ENCODE assay signal across 8 mouse cellular contexts in genomic region chr4:149955631-149956030, GRCm38 (mm10). TPM values are rescaled to one million over a fixed set of nuclear protein-coding genes. Genes with fewer than 3 reads are reported as not detected.
DNase-seq lines count a peak whose midpoint lies in the region; ATAC-seq and TF ChIP-seq lines count a peak whose summit lies in the region.

No protein-coding gene starts in this region.

- peak; percentile 3; the same call in 1 of the 2 replicates for ATAC-seq in lung, embryonic 14.5 days (ENCODE audit: insufficient read depth)
- ATAC-seq in intestine, embryonic 16.5 days = peak; percentile 10
- no peak for ATAC-seq in neural tube, embryonic 12.5 days (ENCODE audit: low FRiP score, low read depth)
- ATAC-seq in frontal cortex, adult (ENCODE audit: low TSS enrichment) = no peak

- peaks cover 24% of the 10 kb centered on the region for H3K27me3 ChIP-seq in lung, embryonic 14.5 days (ENCODE audit: insufficient read depth, low read length)
- peaks cover 75% of the 10 kb centered on the region for H3K27me3 ChIP-seq in forebrain, embryonic 10.5 days (ENCODE audit: poor library complexity, severe bottlenecking)
- H3K27me3 ChIP-seq in intestine, embryonic 16.5 days (replicated peaks; ENCODE audit: control insufficient read depth, insufficient read depth, low read length) = no peaks in the 10 kb centered on the region; the same call in 1 of the 2 replicates
- H3K27me3 ChIP-seq in neural tube, embryonic 12.5 days (replicated peaks) = peaks cover 15% of the 10 kb centered on the region

- H3K36me3 ChIP-seq in lung, embryonic 14.5 days (ENCODE audit: insufficient read depth) = no peaks in the 10 kb centered on the region
- no peaks in the 10 kb centered on the region for H3K36me3 ChIP-seq in forebrain, embryonic 10.5 days (replicated peaks)
- H3K36me3 ChIP-seq in intestine, embryonic 16.5 days (ENCODE audit: control insufficient read depth, insufficient read depth, low read length) = 0 out of 2 replicates have a peak, but pooled peaks cover 2% of the 10 kb centered on the region
- no peaks in the 10 kb centered on the region for H3K36me3 ChIP-seq in neural tube, embryonic 12.5 days

- no peak overlapping the region for H3K27ac ChIP-seq in lung, embryonic 14.5 days (ENCODE audit: low read depth)
- H3K27ac ChIP-seq in forebrain, embryonic 10.5 days = no peak overlapping the region
- H3K27ac ChIP-seq in intestine, embryonic 16.5 days (ENCODE audit: low read length) = no peak overlapping the region
- H3K27ac ChIP-seq in neural tube, embryonic 12.5 days = no peak overlapping the region

- H3K4me3 ChIP-seq in lung, embryonic 14.5 days (ENCODE audit: low read depth, low read length) = peak overlapping the region; percentile 67
- peak overlapping the region; percentile 80 for H3K4me3 ChIP-seq in forebrain, embryonic 10.5 days
- H3K4me3 ChIP-seq in intestine, embryonic 16.5 days (ENCODE audit: low read length) = peak overlapping the region; percentile 47
- H3K4me3 ChIP-seq in neural tube, embryonic 12.5 days = no peak overlapping the region

- TF ChIP-seq CTCF in lung, embryonic 14.5 days (IDR thresholded peaks at IDR 0.05; ENCODE audit: low read depth) = no peak

- H3K4me2 ChIP-seq in lung, embryonic 14.5 days = peak overlapping the region; percentile 97
- H3K4me2 ChIP-seq in intestine, embryonic 16.5 days (ENCODE audit: low read depth, low read length) = peak overlapping the region; percentile 81
- H3K4me2 ChIP-seq in neural tube, embryonic 12.5 days (replicated peaks) = peak overlapping the region; percentile 98

- H3K4me1 ChIP-seq in lung, embryonic 14.5 days (ENCODE audit: insufficient read depth) = peaks cover 3% of the 10 kb centered on the region; the same call in 1 of the 2 replicates
- H3K4me1 ChIP-seq in forebrain, embryonic 10.5 days = peaks cover 41% of the 10 kb centered on the region
- H3K4me1 ChIP-seq in intestine, embryonic 16.5 days (ENCODE audit: control insufficient read depth, insufficient read depth, low read length) = peaks cover 24% of the 10 kb centered on the region; the same call in 1 of the 2 replicates
- H3K4me1 ChIP-seq in neural tube, embryonic 12.5 days = peaks cover 24% of the 10 kb centered on the region

- DNase-seq in lung, embryonic 14.5 days = no peak
- DNase-seq in lung, postnatal 25 days (ENCODE audit: low spot score) = no peak
- no peak for DNase-seq in forebrain, embryonic 10.5 days (ENCODE audit: extremely low spot score, low spot score)
- DNase-seq in spleen, postnatal 36 days (ENCODE audit: low spot score in 2 of 2) = no peak
- DNase-seq in gastrocnemius, adult 8-10 months (ENCODE audit: low spot score in 2 of 2) = no peak

- no peaks in the 10 kb centered on the region for H3K9me3 ChIP-seq in lung, embryonic 14.5 days (ENCODE audit: low read depth, low read length)
- H3K9me3 ChIP-seq in forebrain, embryonic 10.5 days = no peaks in the 10 kb centered on the region
- no peaks in the 10 kb centered on the region for H3K9me3 ChIP-seq in intestine, embryonic 16.5 days (ENCODE audit: control insufficient read depth, low read length)
- H3K9me3 ChIP-seq in neural tube, embryonic 12.5 days = no peaks in the 10 kb centered on the region

- 13% methylated on average over 15 of the region's 15 CpGs for WGBS in lung, embryonic 14.5 days
- WGBS in forebrain, embryonic 10.5 days = 18% methylated on average over 15 of the region's 15 CpGs
- WGBS in intestine, embryonic 16.5 days = 12% methylated on average over 15 of the region's 15 CpGs
- WGBS in neural tube, embryonic 12.5 days = 16% methylated on average over 15 of the region's 15 CpGs

- H3K9ac ChIP-seq in lung, embryonic 14.5 days = no peak overlapping the region
- H3K9ac ChIP-seq in intestine, embryonic 16.5 days (ENCODE audit: low read depth, low read length) = peak overlapping the region; percentile 66; the same call in 1 of the 2 replicates
- H3K9ac ChIP-seq in neural tube, embryonic 12.5 days = no peak overlapping the region; the same call in 1 of the 2 replicates

RNA-seq across cellular contexts. Expression of gene Spsb1, which starts 0.8 kb away (rescaled TPM):
- 17.0 and 17.1 TPM in 2 replicates for polyA plus RNA-seq in lung, embryonic 14.5 days (2014; fragmentation: Nextera tagmentation; extraction: Ambion mirVana)
- 9.0 and 11.2 TPM in 2 replicates for polyA plus RNA-seq in forebrain, embryonic 10.5 days (2016; fragmentation: Nextera tagmentation; extraction: Ambion mirVana)
- polyA plus RNA-seq in intestine, embryonic 16.5 days (2015; fragmentation: Nextera tagmentation; extraction: Ambion mirVana) = 17.0 and 20.6 TPM in 2 replicates
- polyA plus RNA-seq in neural tube, embryonic 12.5 days (2016; fragmentation: Nextera tagmentation; extraction: Ambion mirVana) = 17.3 and 19.1 TPM in 2 replicates
- 10 to 100 TPM in 1 of 4 experiments, 1 to 10 TPM in 3; 3.6 to 10.5 (median 4.7) TPM for total RNA-seq in gastrocnemius, adult 8-10 months (2022)

RNA-seq across cellular contexts. Expression of gene H6pd, which starts 53.2 kb away (rescaled TPM):
- 20.4 and 22.0 TPM in 2 replicates for polyA plus RNA-seq in lung, embryonic 14.5 days (2014; fragmentation: Nextera tagmentation; extraction: Ambion mirVana)
- polyA plus RNA-seq in forebrain, embryonic 10.5 days (2016; fragmentation: Nextera tagmentation; extraction: Ambion mirVana) = 3.0 TPM in 2 replicates
- polyA plus RNA-seq in intestine, embryonic 16.5 days (2015; fragmentation: Nextera tagmentation; extraction: Ambion mirVana) = 31.6 and 41.6 TPM in 2 replicates
- polyA plus RNA-seq in neural tube, embryonic 12.5 days (2016; fragmentation: Nextera tagmentation; extraction: Ambion mirVana) = 3.3 and 4.0 TPM in 2 replicates
- 10 to 100 TPM; 47.5 to 82.4 (median 65.4) TPM for total RNA-seq in gastrocnemius, adult 8-10 months (2022)

Comparison
In these comparisons a context has a peak if more than half of its experiments do, and no peak if none do; other contexts are left out.
1. ATAC-seq: peak in lung, embryonic 14.5 days (single experiment) and intestine, embryonic 16.5 days (single experiment); none in neural tube, embryonic 12.5 days (single experiment) and frontal cortex, adult (single experiment).
2. Peak in every context shown above with its lines, with median percentiles within 50 percentile points of each other: H3K4me2 ChIP-seq.